Mouse (Mus musculus) megakaryocyte-erythroid progenitor cell, adult 5-6 weeks (primary cell): Measurements from ENCODE around the gene Mfsd4b5. TPM values are rescaled to one million over a fixed set of nuclear protein-coding genes. Genes with fewer than 3 reads are reported as not detected.
"Not testable (repeated sequence)": the region's sequence is repeated elsewhere in the genome, so short reads cannot be mapped to it uniquely, and the experiment has no call there.

ENCODE experiments used
- ATAC-seq: replicated peaks from 2 replicates; pipeline ENCODE4 v1.8.0; 2016; ENCODE audit warnings: mild to moderate bottlenecking, inconsistent platforms; ENCODE audit not compliant: severe bottlenecking, poor library complexity, low FRiP score, low TSS enrichment
- total RNA-seq, 2 experiments: library from RNA; stranded (forward) in 1 of 2; stranded (reverse) in 1 of 2; fragments of 200-1000, 215-1000 nt in 1 of 2; fragments of >200 nt in 1 of 2; fragmentation: Nextera tagmentation in 1 of 2; gene quantifications; 2 replicates each; pipeline ENCODE4 v1.2.3; 2014 to 2017

Mfsd4b5 gene
- not detected in 2 replicates for total RNA-seq (2014; fragmentation: Nextera tagmentation)
- not detected in 2 replicates for total RNA-seq (2017)

DNA sequence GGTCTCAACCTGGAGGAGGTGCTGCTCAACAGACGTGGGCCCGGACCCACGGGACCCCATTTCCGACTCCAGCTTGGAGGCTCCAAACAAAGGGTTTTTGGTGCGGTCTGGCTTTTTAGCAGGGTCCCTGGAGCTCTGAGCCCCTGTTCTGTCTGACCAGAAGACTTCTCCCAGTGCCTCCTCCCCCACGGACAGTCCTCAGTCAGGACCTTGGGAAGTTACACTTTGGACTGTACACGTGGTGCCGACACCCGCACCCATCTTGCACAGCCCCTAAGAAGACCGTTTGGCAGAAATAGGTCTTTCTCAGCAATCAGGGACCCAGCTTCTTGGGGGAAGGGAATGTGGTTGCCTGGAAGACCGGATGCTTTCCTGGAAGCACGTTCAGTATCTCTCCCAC, at the start of gene Mfsd4b5:
TSS of gene Mfsd4b5 (minus strand) at position 181 of the 400 bp plus-strand sequence.
- ATAC-seq = no peak

- ATAC-seq = no peak
Observed at GRCm38 (mm10) chr10:40034956-40035355, 48.5 kb upstream of the Mfsd4b5 start.

- no peak for ATAC-seq
Observed at GRCm38 (mm10) chr10:40032897-40033296, 46.5 kb upstream of the Mfsd4b5 start.

GRCm38 (mm10) chr10:40030716-40031115, 44.3 kb upstream of the Mfsd4b5 start:
- no peak for ATAC-seq

- no peak for ATAC-seq
Observed at GRCm38 (mm10) chr10:40029610-40030009, 43.2 kb upstream of the Mfsd4b5 start.

DNA sequence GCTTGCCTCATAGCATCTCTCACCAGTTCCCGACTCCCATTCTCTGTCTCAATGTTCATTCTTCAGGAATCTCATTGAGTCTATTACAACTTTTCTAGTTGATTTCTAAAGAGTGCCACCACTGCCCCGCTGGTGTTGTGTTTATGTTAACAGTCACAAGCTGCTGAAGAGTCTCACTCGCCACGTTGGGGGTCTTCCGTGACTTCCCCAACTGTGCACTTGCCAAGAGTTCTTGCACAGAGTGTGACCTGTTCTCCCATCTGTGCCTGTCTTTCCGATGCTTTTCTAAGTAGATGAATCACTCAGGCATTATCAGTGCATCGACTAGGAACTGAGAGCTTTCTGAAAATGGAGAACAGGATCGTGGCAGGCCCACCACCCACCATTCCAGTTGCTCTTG, 41.6 kb upstream of the Mfsd4b5 start:
- ATAC-seq = no peak

DNA sequence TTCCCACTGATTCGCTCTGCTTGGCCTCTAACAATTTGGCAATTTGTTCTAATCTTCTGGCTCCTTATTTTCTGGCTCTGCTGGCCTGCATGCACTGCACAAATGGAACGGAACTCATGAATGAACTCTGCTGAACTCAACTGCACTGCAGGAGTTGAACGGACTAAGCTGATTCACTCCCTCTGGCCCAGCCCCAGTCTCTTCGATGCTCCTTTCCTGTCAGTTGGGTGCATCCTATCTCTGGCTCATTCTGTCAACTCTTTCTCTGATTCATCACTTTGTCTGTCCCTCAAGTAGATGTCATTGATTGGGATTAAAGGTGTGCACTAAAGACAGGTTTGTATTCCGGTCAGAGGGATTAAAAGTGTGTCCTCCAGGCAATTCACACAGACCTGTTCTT, 40.1 kb upstream of the Mfsd4b5 start:
- no peak for ATAC-seq

- no peak for ATAC-seq
Observed at GRCm38 (mm10) chr10:40025560-40025959, 39.1 kb upstream of the Mfsd4b5 start.

- ATAC-seq = peak; percentile 89
Observed at GRCm38 (mm10) chr10:40024554-40025428, 38.3 kb upstream of the Mfsd4b5 start, which contains the start of gene Mfsd4b1. Gene Mfsd4b1, minus strand, starts transcription at chr10:40025268.

- no peak for ATAC-seq
Observed at GRCm38 (mm10) chr10:40020401-40020800, 34.0 kb upstream of the Mfsd4b5 start.

DNA sequence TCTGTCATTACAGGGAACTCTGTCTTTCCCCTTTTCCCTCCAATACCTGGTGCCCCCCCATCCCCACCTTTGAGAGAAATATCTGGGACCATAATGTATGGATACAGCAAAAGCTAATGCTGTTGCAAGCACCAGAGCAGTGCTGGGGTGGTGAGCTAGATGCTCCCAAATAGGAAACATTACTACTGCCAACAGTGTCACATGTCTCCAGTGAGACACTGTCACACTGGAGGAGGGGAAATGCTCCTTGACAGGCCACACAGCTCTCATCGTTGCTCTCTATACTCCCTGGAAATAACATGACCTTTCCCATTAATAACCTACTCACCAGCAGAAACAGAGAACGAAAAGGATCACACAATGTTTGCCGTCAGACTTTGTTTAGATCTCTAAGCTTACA, 33.0 kb upstream of the Mfsd4b5 start:
- no peak for ATAC-seq

- ATAC-seq = no peak
Observed at GRCm38 (mm10) chr10:40018261-40018860, 31.9 kb upstream of the Mfsd4b5 start.

- ATAC-seq = no peak
Observed at GRCm38 (mm10) chr10:40009591-40009990, 23.1 kb upstream of the Mfsd4b5 start.

GRCm38 (mm10) chr10:40008847-40009246, 22.4 kb upstream of the Mfsd4b5 start:
- not testable (repeated sequence) for ATAC-seq

GRCm38 (mm10) chr10:40007953-40008352, 21.5 kb upstream of the Mfsd4b5 start:
- no peak for ATAC-seq

GRCm38 (mm10) chr10:40006963-40007362, 20.5 kb upstream of the Mfsd4b5 start:
- no peak for ATAC-seq

GRCm38 (mm10) chr10:40000746-40001145, 14.3 kb upstream of the Mfsd4b5 start:
- ATAC-seq = no peak

- ATAC-seq = peak; percentile 88
Observed at GRCm38 (mm10) chr10:39991155-39991554, 4.7 kb upstream of the Mfsd4b5 start.

GRCm38 (mm10) chr10:39982604-39983003, 3.8 kb downstream of the Mfsd4b5 start:
- ATAC-seq = no peak

DNA sequence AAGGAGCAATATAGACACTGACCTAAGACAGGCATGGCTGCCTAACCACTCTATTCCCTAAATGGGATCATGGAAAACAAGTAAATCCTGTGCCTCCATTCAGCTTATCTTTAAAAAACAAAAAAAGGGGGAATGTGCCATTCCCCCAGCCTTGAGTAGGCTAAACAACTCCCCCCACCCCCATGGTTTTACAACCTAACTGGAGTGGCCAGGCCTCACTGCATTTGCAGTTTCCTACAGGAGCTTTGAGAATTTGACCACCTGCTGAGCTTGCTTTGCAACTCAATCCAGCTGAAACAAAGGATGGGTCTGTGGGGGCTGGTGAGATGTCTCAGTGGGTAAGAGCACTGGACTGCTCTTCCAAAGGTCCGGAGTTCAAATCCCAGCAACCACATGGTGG, 8.2 kb downstream of the Mfsd4b5 start:
- no peak for ATAC-seq

DNA sequence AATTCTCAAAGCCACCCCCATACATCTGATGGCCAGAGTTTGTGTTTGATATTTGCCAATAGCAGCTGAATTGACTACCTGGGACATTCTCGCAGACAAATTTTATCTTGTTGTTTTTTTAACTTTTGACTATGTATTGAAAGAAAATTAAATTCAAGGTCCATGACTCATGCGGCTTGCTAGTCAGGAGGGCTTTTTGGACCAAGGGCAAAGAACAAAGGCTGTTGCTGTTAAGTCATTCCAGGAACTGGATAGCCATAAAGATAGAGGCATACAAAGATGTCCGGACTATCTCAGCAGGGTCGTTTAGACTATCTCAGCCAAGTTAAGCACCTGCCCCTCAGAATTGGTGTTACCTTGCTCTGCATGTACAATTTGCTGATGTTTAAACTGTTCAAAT, 9.1 kb downstream of the Mfsd4b5 start:
- ATAC-seq = no peak
